Mouse (Mus musculus) duodenum, adult 2 months (tissue): ENCODE data around the gene Ndc1. TPM values are rescaled to one million over a fixed set of nuclear protein-coding genes. Genes with fewer than 3 reads are reported as not detected.

Source experiments
- polyA plus RNA-seq: library from polyadenylated mRNA; depleted of rRNA; stranded (reverse); fragments of >200 nt; gene quantifications from 2 replicates; pipeline ENCODE4 v1.2.3, GENCODE M21; 2012; ENCODE audit warnings: low replicate concordance; rRNA removed

Ndc1 gene
- polyA plus RNA-seq = 2.3 and 10.1 TPM in 2 replicates

GRCm38 (mm10) chr4:107367567-107368314 lies at the start of gene Ndc1:
TSS of gene Ndc1 (plus strand) at chr4:107367784.

DNA sequence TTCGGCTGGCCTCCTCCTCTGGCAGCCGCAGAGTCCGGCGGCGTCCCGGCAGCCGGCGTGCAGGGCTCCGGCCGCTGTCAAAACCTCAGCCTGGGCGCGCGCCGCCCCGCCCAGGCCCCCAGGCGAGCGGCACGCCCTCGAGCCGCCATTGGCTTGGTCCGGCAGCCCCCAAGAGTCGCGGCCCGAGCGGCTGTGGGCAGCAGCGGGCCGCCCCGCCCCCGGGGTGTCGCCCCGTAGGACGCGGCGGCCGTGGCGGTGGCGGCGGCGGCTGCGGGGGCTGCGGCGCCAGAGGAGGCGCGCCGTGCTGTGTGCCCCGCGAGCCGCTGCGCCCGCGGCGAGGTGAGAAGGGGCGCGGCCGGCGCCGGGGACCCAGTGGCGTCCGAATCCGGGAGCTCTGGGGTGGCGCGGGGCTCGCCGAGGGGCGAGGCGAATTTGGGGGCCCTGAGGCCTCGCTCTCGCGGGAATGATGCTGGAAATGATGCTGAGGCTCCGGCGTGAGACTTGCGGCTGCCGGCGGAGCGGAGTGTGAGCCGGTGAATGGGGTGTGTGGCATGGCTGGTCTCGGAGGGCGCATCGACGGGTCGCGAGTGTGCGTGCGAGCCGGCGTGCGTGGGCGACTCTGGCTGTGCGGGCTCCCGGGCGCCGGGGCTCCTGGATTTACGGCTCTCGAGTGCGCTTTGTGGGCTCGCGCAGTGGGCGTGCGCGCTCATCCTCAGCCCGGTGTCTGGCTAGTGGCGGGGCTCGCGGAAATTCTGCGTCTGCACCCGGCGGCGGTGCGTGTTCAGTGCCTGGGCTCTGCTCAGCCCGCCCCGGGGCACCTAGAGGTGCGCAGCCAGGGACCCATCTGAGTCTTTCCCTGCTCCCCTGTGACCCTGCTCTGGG lies 67.0 kb downstream of the Ndc1 start, which contains the start of gene Glis1:
Gene Glis1 (plus strand): TSS at position 236 of the 882 bp plus-strand sequence.

Other genes starting within 250 kb of the Ndc1 start
- 248 and 459 TPM in 2 replicates for gene Tmem59, start 189.4 kb upstream of the Ndc1 start, polyA plus RNA-seq
- gene Tceanc2, start 188.7 kb upstream of the Ndc1 start, polyA plus RNA-seq = 4.4 and 5.1 TPM in 2 replicates
- 0.22 TPM in 1 of 2 replicates, not detected in the other for gene Ldlrad1, start 158.6 kb upstream of the Ndc1 start, polyA plus RNA-seq
- gene Lrrc42, start 114.3 kb upstream of the Ndc1 start, polyA plus RNA-seq = 6.2 and 8.7 TPM in 2 replicates
- gene Hspb11, start 114.2 kb upstream of the Ndc1 start, polyA plus RNA-seq = 0.65 and 1.0 TPM in 2 replicates
- gene Dio1, start 60.6 kb upstream of the Ndc1 start, polyA plus RNA-seq = 37.5 and 52.8 TPM in 2 replicates
- gene Yipf1, start 53.4 kb upstream of the Ndc1 start, polyA plus RNA-seq = 33.6 and 59.2 TPM in 2 replicates
- 0.57 and 0.92 TPM in 2 replicates for gene Glis1, start 66.8 kb downstream of the Ndc1 start, polyA plus RNA-seq